Mouse (Mus musculus): ENCODE results near the gene Hmga1. TPM values are rescaled to one million over a fixed set of nuclear protein-coding genes. Genes with fewer than 3 reads are reported as not detected.

The Hmga1 gene
- polyA plus RNA-seq, 1 experiment = 73.2 TPM

DNA sequence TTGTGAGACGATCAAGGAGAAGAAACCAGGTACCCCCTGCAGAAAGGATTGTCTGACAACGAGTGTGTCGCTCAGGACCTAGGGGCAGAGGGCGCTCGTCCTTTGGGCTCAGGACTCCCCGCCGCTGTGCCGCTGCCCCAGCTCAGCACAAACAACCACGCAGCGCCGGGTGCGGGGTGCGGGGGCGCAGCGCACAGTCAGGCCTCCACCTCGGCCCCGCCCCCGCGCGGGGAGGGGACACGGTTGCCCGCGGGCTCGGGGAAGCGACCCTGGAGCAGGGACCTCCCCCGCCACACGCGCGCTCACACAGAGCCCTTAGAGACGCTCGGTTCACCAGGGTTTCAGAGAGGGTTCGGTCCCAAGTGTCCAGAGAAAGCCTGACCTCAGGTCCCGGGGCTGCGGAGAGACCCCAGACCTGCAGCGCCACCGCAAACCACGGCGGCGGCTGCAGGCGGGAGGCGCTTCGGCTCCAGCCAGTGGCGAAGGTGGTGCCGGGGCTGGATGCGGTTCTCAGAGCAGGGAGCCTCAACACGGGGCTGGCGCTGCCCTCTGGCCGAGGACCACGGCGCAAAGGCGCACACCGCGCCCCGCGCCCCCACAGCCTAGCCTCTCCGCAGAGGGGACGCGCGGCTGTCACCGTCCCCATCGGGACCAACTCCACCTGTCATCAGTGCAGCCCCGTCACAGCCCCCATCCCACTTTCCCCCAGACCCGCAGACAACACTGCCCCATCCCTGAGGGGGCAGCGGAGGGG is 44.3 kb upstream of the Hmga1 start:
- H3K4me1 ChIP-seq (ENCODE audit: control insufficient read depth, insufficient read depth, low read length) = no peaks in the 10 kb centered on the region
- DNase-seq = no peak
- 2% methylated on average over 58 of the region's 64 CpGs for WGBS
- no peak overlapping the region for H3K4me3 ChIP-seq (replicated peaks; ENCODE audit: extremely low read depth, low read depth, low read length)
- TF ChIP-seq CTCF (IDR thresholded peaks at IDR 0.05; ENCODE audit: insufficient read depth, low read length) (no peak), POLR2A (IDR thresholded peaks at IDR 0.05; ENCODE audit: borderline replicate concordance, extremely low read depth, low read depth, low read length) (no peak)

GRCm38 (mm10) chr17:27512619-27513161 is 43.6 kb upstream of the Hmga1 start:
- DNase-seq = no peak
- Histone ChIP-seq H3K4me3 (replicated peaks; ENCODE audit: extremely low read depth, low read depth, low read length) (no peak overlapping the region), H3K4me1 (ENCODE audit: control insufficient read depth, insufficient read depth, low read length) (no peaks in the 10 kb centered on the region)
- TF ChIP-seq CTCF (IDR thresholded peaks at IDR 0.05; ENCODE audit: insufficient read depth, low read length) (no peak), POLR2A (IDR thresholded peaks at IDR 0.05; ENCODE audit: borderline replicate concordance, extremely low read depth, low read depth, low read length) (no peak)
- under 1% methylated on average over 72 of the region's 78 CpGs for WGBS

DNA sequence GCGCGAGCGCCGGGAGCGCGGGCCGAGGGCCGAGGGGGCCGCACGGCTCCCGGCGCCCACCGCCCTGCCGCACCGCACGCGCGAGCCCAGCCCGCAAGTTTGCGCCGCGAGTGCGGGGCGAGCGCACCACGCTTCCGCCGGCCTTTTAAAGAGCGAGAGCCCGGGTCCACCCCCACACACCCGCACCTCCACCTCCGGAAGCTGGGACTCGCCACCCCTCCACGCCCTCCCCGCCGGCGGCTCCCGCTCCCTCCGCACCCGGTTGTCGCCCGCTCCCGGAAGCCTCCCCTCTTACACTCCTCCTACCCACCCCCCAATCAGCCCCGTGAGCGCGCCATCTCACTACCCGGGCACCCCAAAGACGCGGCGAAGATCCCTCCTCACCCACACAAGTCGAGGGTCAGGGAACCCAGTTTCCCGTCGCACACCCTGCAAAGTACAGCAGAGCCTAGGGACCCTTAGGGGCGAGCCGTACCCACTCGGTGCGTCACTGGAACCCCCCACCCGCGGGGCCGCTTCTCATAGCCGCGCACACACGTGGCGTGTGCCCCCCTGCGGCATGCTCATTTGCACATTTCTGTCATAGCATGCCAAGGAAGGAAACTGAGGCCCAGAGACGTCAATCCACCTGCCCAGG is 42.9 kb upstream of the Hmga1 start:
- DNase-seq = no peak
- H3K4me3 ChIP-seq (replicated peaks; ENCODE audit: extremely low read depth, low read depth, low read length) = no peak overlapping the region
- no peak for TF ChIP-seq CTCF (IDR thresholded peaks at IDR 0.05; ENCODE audit: insufficient read depth, low read length)
- TF ChIP-seq POLR2A (IDR thresholded peaks at IDR 0.05; ENCODE audit: borderline replicate concordance, extremely low read depth, low read depth, low read length) = no peak
- H3K4me1 ChIP-seq (ENCODE audit: control insufficient read depth, insufficient read depth, low read length) = no peaks in the 10 kb centered on the region
- WGBS = 2% methylated on average over 61 of the region's 66 CpGs

- no peak for TF ChIP-seq POLR2A (IDR thresholded peaks at IDR 0.05; ENCODE audit: borderline replicate concordance, extremely low read depth, low read depth, low read length)
- WGBS = 35% methylated on average over 27 of the region's 27 CpGs
- DNase-seq = no peak
- H3K4me1 ChIP-seq (ENCODE audit: control insufficient read depth, insufficient read depth, low read length) = no peaks in the 10 kb centered on the region
- no peak overlapping the region for H3K4me3 ChIP-seq (replicated peaks; ENCODE audit: extremely low read depth, low read depth, low read length)
Observed at GRCm38 (mm10) chr17:27513916-27514762, 42.2 kb upstream of the Hmga1 start.

GRCm38 (mm10) chr17:27518296-27518695 is 38.0 kb upstream of the Hmga1 start:
- TF ChIP-seq CTCF (IDR thresholded peaks at IDR 0.05; ENCODE audit: insufficient read depth, low read length) (no peak), POLR2A (IDR thresholded peaks at IDR 0.05; ENCODE audit: borderline replicate concordance, extremely low read depth, low read depth, low read length) (no peak)
- 30% methylated on average over 9 of the region's 9 CpGs for WGBS
- no peaks in the 10 kb centered on the region for H3K4me1 ChIP-seq (ENCODE audit: control insufficient read depth, insufficient read depth, low read length)
- DNase-seq = no peak
- no peak overlapping the region for H3K4me3 ChIP-seq (replicated peaks; ENCODE audit: extremely low read depth, low read depth, low read length)

DNA sequence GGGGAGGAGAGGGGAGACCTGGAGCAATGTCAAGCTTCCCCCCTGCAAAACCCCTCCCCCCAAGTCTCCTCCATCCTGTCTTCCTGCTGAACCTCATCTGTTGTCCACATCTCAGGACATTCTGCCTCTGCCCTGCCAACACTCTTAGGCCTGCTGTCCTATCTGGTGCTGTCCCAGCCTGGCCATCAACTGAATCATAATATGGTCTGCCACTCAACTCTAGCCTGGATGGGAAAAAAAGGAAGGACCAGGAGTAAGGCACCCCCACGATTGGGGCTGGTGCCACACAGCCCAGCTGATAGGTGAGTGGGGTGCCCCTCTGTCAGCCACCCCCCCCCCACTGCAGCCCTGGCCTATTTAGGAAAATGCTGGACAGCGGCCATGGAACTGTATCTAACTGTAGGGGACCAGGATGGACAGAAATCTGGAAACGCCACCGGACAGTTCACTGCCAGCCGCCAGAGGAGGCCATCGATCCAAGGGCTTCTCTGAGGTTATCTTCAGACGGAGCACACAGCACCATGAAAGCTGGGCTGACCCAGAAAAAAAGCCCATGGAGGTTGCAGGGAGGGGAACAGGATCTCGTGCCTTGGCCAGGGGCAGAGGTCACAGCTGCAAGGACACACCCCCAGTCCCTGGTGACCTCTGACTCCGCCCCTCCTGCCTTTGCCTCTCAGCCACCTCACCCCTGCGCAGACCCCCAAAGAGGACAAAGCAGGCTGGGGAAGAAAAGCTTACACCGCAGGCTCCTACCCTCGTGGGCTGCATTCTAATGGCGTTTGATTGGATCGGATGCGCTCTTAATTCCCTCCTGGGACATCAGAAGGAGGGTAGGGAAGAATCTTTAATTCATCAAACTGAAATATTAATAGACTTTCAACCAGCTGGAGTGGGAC is 37.3 kb upstream of the Hmga1 start:
- WGBS = 50% methylated on average over 15 of the region's 15 CpGs
- no peak overlapping the region for H3K4me3 ChIP-seq (replicated peaks; ENCODE audit: extremely low read depth, low read depth, low read length)

GRCm38 (mm10) chr17:27520557-27520956 is 35.7 kb upstream of the Hmga1 start:
- peak; percentile 46 for DNase-seq
- no peaks in the 10 kb centered on the region for H3K4me1 ChIP-seq (ENCODE audit: control insufficient read depth, insufficient read depth, low read length)
- TF ChIP-seq POLR2A (IDR thresholded peaks at IDR 0.05; ENCODE audit: borderline replicate concordance, extremely low read depth, low read depth, low read length) (no peak), CTCF (IDR thresholded peaks at IDR 0.05; ENCODE audit: insufficient read depth, low read length) (peak; percentile 54)
- under 1% methylated on average over 27 of the region's 27 CpGs for WGBS
- no peak overlapping the region for H3K4me3 ChIP-seq (replicated peaks; ENCODE audit: extremely low read depth, low read depth, low read length)

More for the DNA sequence above, 37.3 kb upstream of the Hmga1 start:
- TF ChIP-seq CTCF (IDR thresholded peaks at IDR 0.05; ENCODE audit: insufficient read depth, low read length) (no peak), POLR2A (IDR thresholded peaks at IDR 0.05; ENCODE audit: borderline replicate concordance, extremely low read depth, low read depth, low read length) (no peak)
- no peaks in the 10 kb centered on the region for H3K4me1 ChIP-seq (ENCODE audit: control insufficient read depth, insufficient read depth, low read length)
- no peak for DNase-seq

GRCm38 (mm10) chr17:27521303-27521702 is 35.0 kb upstream of the Hmga1 start, which contains the start of gene Grm4:
TSS of gene Grm4 (minus strand) at chr17:27521403.
- H3K4me3 ChIP-seq (replicated peaks; ENCODE audit: extremely low read depth, low read depth, low read length) = no peak within 1 kb of the TSS
- 71% methylated on average over 5 of the region's 5 CpGs for WGBS
- no peak for DNase-seq
- TF ChIP-seq POLR2A (IDR thresholded peaks at IDR 0.05; ENCODE audit: borderline replicate concordance, extremely low read depth, low read depth, low read length) = no peak
- no peak for TF ChIP-seq CTCF (IDR thresholded peaks at IDR 0.05; ENCODE audit: insufficient read depth, low read length)
- no peaks in the 10 kb centered on the region for H3K4me1 ChIP-seq (ENCODE audit: control insufficient read depth, insufficient read depth, low read length)
